Mouse (Mus musculus): Measurements from ENCODE around the gene Foxn3. TPM values are rescaled to one million over a fixed set of nuclear protein-coding genes. Genes with fewer than 3 reads are reported as not detected.

Gene Foxn3
- polyA plus RNA-seq, 1 experiment: 61.0 TPM

GRCm38 (mm10) chr12:99442819-99443218, 120.6 kb downstream of the Foxn3 start:
- Histone ChIP-seq H3K27ac (ENCODE audit: insufficient read depth, low read length) (no peak overlapping the region), H3K9me3 (replicated peaks; ENCODE audit: control insufficient read depth, insufficient read depth, low read length, poor library complexity, severe bottlenecking) (no peaks in the 10 kb centered on the region), H3K9ac (ENCODE audit: low read depth, poor library complexity, severe bottlenecking) (no peak overlapping the region), H3K4me1 (ENCODE audit: control insufficient read depth, insufficient read depth, low read length) (no peaks in the 10 kb centered on the region), H3K27me3 (ENCODE audit: control insufficient read depth, insufficient read depth, low read length, poor library complexity, severe bottlenecking) (no peaks in the 10 kb centered on the region), H3K4me3 (ENCODE audit: low read depth, low read length) (no peak overlapping the region), H3K36me3 (ENCODE audit: control insufficient read depth, insufficient read depth, low read length, poor library complexity, severe bottlenecking) (no peaks in the 10 kb centered on the region)
- TF ChIP-seq EP300 (IDR thresholded peaks at IDR 0.05; ENCODE audit: insufficient read depth, low read depth, low read length): no peak
- no peak for TF ChIP-seq POLR2A (IDR thresholded peaks at IDR 0.05; ENCODE audit: insufficient read depth, low read length)
- no peak for TF ChIP-seq CTCF (IDR thresholded peaks at IDR 0.05; ENCODE audit: low read depth, low read length)

- H3K9ac ChIP-seq (ENCODE audit: low read depth, poor library complexity, severe bottlenecking): no peak overlapping the region
- H3K27ac ChIP-seq (ENCODE audit: insufficient read depth, low read length): no peak overlapping the region
- H3K4me3 ChIP-seq (ENCODE audit: low read depth, low read length): no peak overlapping the region
- no peaks in the 10 kb centered on the region for H3K36me3 ChIP-seq (ENCODE audit: control insufficient read depth, insufficient read depth, low read length, poor library complexity, severe bottlenecking)
- H3K4me1 ChIP-seq (ENCODE audit: control insufficient read depth, insufficient read depth, low read length): no peaks in the 10 kb centered on the region
- TF ChIP-seq POLR2A (IDR thresholded peaks at IDR 0.05; ENCODE audit: insufficient read depth, low read length) (no peak), EP300 (IDR thresholded peaks at IDR 0.05; ENCODE audit: insufficient read depth, low read depth, low read length) (no peak), CTCF (IDR thresholded peaks at IDR 0.05; ENCODE audit: low read depth, low read length) (no peak)
- no peaks in the 10 kb centered on the region for H3K9me3 ChIP-seq (replicated peaks; ENCODE audit: control insufficient read depth, insufficient read depth, low read length, poor library complexity, severe bottlenecking)
- H3K27me3 ChIP-seq (ENCODE audit: control insufficient read depth, insufficient read depth, low read length, poor library complexity, severe bottlenecking): no peaks in the 10 kb centered on the region
Measured at GRCm38 (mm10) chr12:99440953-99441352, 122.4 kb downstream of the Foxn3 start.

- Histone ChIP-seq H3K27me3 (ENCODE audit: control insufficient read depth, insufficient read depth, low read length, poor library complexity, severe bottlenecking) (no peaks in the 10 kb centered on the region), H3K4me3 (ENCODE audit: low read depth, low read length) (no peak overlapping the region), H3K4me1 (ENCODE audit: control insufficient read depth, insufficient read depth, low read length) (no peaks in the 10 kb centered on the region), H3K9ac (ENCODE audit: low read depth, poor library complexity, severe bottlenecking) (no peak overlapping the region), H3K9me3 (replicated peaks; ENCODE audit: control insufficient read depth, insufficient read depth, low read length, poor library complexity, severe bottlenecking) (no peaks in the 10 kb centered on the region), H3K27ac (ENCODE audit: insufficient read depth, low read length) (no peak overlapping the region), H3K36me3 (ENCODE audit: control insufficient read depth, insufficient read depth, low read length, poor library complexity, severe bottlenecking) (no peaks in the 10 kb centered on the region)
- no peak for TF ChIP-seq CTCF (IDR thresholded peaks at IDR 0.05; ENCODE audit: low read depth, low read length)
- TF ChIP-seq POLR2A (IDR thresholded peaks at IDR 0.05; ENCODE audit: insufficient read depth, low read length): no peak
- TF ChIP-seq EP300 (IDR thresholded peaks at IDR 0.05; ENCODE audit: insufficient read depth, low read depth, low read length): no peak
Measured at GRCm38 (mm10) chr12:99440022-99440421, 123.4 kb downstream of the Foxn3 start.

GRCm38 (mm10) chr12:99435189-99435588, 128.2 kb downstream of the Foxn3 start:
- H3K27me3 ChIP-seq (ENCODE audit: control insufficient read depth, insufficient read depth, low read length, poor library complexity, severe bottlenecking): no peaks in the 10 kb centered on the region
- H3K4me1 ChIP-seq (ENCODE audit: control insufficient read depth, insufficient read depth, low read length): peaks cover 2% of the 10 kb centered on the region
- no peak overlapping the region for H3K27ac ChIP-seq (ENCODE audit: insufficient read depth, low read length)
- no peaks in the 10 kb centered on the region for H3K9me3 ChIP-seq (replicated peaks; ENCODE audit: control insufficient read depth, insufficient read depth, low read length, poor library complexity, severe bottlenecking)
- H3K9ac ChIP-seq (ENCODE audit: low read depth, poor library complexity, severe bottlenecking): no peak overlapping the region
- no peak overlapping the region for H3K4me3 ChIP-seq (ENCODE audit: low read depth, low read length)
- TF ChIP-seq EP300 (IDR thresholded peaks at IDR 0.05; ENCODE audit: insufficient read depth, low read depth, low read length): no peak
- no peak for TF ChIP-seq CTCF (IDR thresholded peaks at IDR 0.05; ENCODE audit: low read depth, low read length)
- no peak for TF ChIP-seq POLR2A (IDR thresholded peaks at IDR 0.05; ENCODE audit: insufficient read depth, low read length)
- H3K36me3 ChIP-seq (ENCODE audit: control insufficient read depth, insufficient read depth, low read length, poor library complexity, severe bottlenecking): no peaks in the 10 kb centered on the region

- Histone ChIP-seq H3K9ac (ENCODE audit: low read depth, poor library complexity, severe bottlenecking) (no peak overlapping the region), H3K36me3 (ENCODE audit: control insufficient read depth, insufficient read depth, low read length, poor library complexity, severe bottlenecking) (no peaks in the 10 kb centered on the region), H3K9me3 (replicated peaks; ENCODE audit: control insufficient read depth, insufficient read depth, low read length, poor library complexity, severe bottlenecking) (no peaks in the 10 kb centered on the region), H3K4me1 (ENCODE audit: control insufficient read depth, insufficient read depth, low read length) (peaks cover 2% of the 10 kb centered on the region), H3K27ac (ENCODE audit: insufficient read depth, low read length) (no peak overlapping the region), H3K4me3 (ENCODE audit: low read depth, low read length) (no peak overlapping the region), H3K27me3 (ENCODE audit: control insufficient read depth, insufficient read depth, low read length, poor library complexity, severe bottlenecking) (no peaks in the 10 kb centered on the region)
- TF ChIP-seq EP300 (IDR thresholded peaks at IDR 0.05; ENCODE audit: insufficient read depth, low read depth, low read length) (no peak), CTCF (IDR thresholded peaks at IDR 0.05; ENCODE audit: low read depth, low read length) (no peak), POLR2A (IDR thresholded peaks at IDR 0.05; ENCODE audit: insufficient read depth, low read length) (no peak)
Measured at GRCm38 (mm10) chr12:99433402-99433801, 130.0 kb downstream of the Foxn3 start.

GRCm38 (mm10) chr12:99431541-99431940, 131.8 kb downstream of the Foxn3 start:
- Histone ChIP-seq H3K9me3 (replicated peaks; ENCODE audit: control insufficient read depth, insufficient read depth, low read length, poor library complexity, severe bottlenecking) (no peaks in the 10 kb centered on the region), H3K27me3 (ENCODE audit: control insufficient read depth, insufficient read depth, low read length, poor library complexity, severe bottlenecking) (no peaks in the 10 kb centered on the region), H3K4me3 (ENCODE audit: low read depth, low read length) (no peak overlapping the region), H3K9ac (ENCODE audit: low read depth, poor library complexity, severe bottlenecking) (no peak overlapping the region), H3K36me3 (ENCODE audit: control insufficient read depth, insufficient read depth, low read length, poor library complexity, severe bottlenecking) (no peaks in the 10 kb centered on the region), H3K27ac (ENCODE audit: insufficient read depth, low read length) (no peak overlapping the region), H3K4me1 (ENCODE audit: control insufficient read depth, insufficient read depth, low read length) (peaks cover 2% of the 10 kb centered on the region)
- TF ChIP-seq EP300 (IDR thresholded peaks at IDR 0.05; ENCODE audit: insufficient read depth, low read depth, low read length) (no peak), POLR2A (IDR thresholded peaks at IDR 0.05; ENCODE audit: insufficient read depth, low read length) (no peak), CTCF (IDR thresholded peaks at IDR 0.05; ENCODE audit: low read depth, low read length) (no peak)

Data from ES-Bruce4 (cell line).